Mouse (Mus musculus) right cerebral cortex, postnatal 10 days (tissue): Measurements from ENCODE around the gene 4933402J07Rik.

ENCODE experiments used
- DNase-seq, 2 experiments: peaks; one replicate each; pipeline ENCODE4 v3.0.0; 2021; ENCODE audit warnings: low spot score in 2 of 2

4933402J07Rik gene

GRCm38 (mm10) chr8:87621181-87621580, 57.5 kb downstream of the 4933402J07Rik start:
- no peak for DNase-seq

DNA sequence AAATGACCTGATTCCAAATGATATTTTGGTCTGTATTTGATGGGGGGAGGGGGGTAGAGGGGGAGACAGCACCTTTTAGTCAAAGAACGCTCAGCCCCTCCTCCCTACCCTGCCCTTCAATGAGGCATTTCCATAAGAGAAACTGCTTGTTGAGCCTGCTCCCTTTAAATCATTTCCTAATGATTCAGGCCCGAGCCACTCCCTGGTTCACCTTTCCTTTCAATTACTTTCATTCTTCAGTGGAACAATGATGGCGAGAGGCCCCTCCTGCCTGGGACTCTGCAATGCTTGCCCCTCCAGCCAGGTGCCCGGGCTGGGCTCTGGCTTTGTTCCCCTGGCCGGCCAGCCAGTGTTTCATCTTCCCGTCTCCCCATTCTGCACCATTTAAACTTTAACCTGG, 66.0 kb downstream of the 4933402J07Rik start:
- DNase-seq: no peak

DNA sequence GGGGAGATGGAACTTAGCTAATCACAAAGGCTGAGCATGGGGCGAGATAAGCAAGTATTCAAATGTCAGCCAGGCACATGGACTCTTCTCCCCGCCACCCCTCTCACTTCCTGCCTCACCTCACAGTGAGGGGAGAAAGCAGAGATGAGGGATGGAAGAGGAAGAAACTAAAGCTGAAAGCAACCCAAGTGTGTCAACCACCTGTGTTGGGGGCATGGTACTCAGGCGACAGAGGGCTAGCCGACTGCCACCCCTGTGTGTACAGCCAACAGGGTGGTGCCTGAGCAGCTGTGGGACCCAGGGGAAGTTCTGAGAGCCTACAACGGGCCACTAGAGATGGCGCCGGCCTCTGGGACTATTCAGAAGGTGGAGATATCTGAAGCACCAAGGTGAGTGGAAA, 68.1 kb downstream of the 4933402J07Rik start:
- DNase-seq: no peak

DNA sequence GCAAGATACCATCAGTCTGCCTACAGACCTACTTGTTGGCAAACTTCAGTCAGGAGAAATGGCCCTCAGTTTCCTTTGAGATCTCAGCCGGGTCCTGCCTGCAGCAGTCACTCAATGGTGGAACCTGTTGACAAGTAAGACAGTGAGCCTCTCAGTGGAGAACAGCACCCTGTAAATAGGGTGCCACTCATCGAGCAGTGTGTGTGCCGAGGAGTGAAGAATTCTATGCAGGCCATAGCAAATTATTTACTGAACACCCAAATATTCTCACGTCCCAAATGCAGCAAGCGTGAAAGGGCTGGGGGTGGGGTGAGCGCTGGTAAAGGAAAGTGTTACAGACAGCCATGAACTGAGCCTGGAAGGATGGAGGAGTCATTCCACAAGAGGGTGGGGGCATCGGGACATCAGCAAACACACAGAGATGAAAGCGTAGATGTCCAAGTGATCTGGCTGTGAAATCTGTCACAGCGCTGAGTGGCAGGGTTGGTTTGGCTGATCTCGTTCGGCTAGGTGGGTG, 72.6 kb downstream of the 4933402J07Rik start:
- no peak for DNase-seq
